Mouse (Mus musculus): ENCODE measurements around the gene Itfg1. TPM values are rescaled to one million over a fixed set of nuclear protein-coding genes. Genes with fewer than 3 reads are reported as not detected.

Itfg1 gene
- polyA plus RNA-seq, 1 experiment from 2014 or later, result 236 TPM

GRCm38 (mm10) chr8:85699051-85699450, 141.7 kb downstream of the Itfg1 start:
- peak; percentile 90 for DNase-seq (ENCODE audit: low spot score)

More at GRCm38 (mm10) chr8:85699051-85699450, 141.7 kb downstream of the Itfg1 start:
- peak; percentile 41 for ATAC-seq (ENCODE audit: low FRiP score)
- no peaks in the 10 kb centered on the region for H3K9me3 ChIP-seq (ENCODE audit: control insufficient read depth, low read length)
- H3K4me2 ChIP-seq (replicated peaks), result peak overlapping the region; percentile 76
- H3K4me3 ChIP-seq (replicated peaks; ENCODE audit: low read length), result peak overlapping the region; percentile 35
- H3K27me3 ChIP-seq (ENCODE audit: control insufficient read depth, insufficient read depth, low read length), result no peaks in the 10 kb centered on the region; the same call in 1 of the 2 replicates
- no peak overlapping the region for H3K27ac ChIP-seq
- H3K9ac ChIP-seq, result peak overlapping the region; percentile 49
- peaks cover 11% of the 10 kb centered on the region; the same call in 1 of the 2 replicates for H3K4me1 ChIP-seq (replicated peaks; ENCODE audit: control insufficient read depth, insufficient read depth, low read length)
- 0% methylated on average over 6 of the region's 6 CpGs for WGBS
- H3K36me3 ChIP-seq (replicated peaks; ENCODE audit: control insufficient read depth, insufficient read depth), result no peaks in the 10 kb centered on the region

Small RNA genes within 50 kb of the gene (microRNA-seq; reads per million reads assigned to microRNA genes)
- not detected for gene Mir8109

Other genes with a start within 250 kb of the Itfg1 start
- gene Neto2, start 140.0 kb downstream of the Itfg1 start, polyA plus RNA-seq (2014; fragmentation: Nextera tagmentation; extraction: Ambion mirVana), result 92.0 and 104 TPM in 2 replicates
- 45.1 and 50.8 TPM in 2 replicates for gene Phkb, start within 50 bp of the Itfg1 start, polyA plus RNA-seq (2014; fragmentation: Nextera tagmentation; extraction: Ambion mirVana)

All from hindbrain, embryonic 14.5 days (tissue).